Mouse (Mus musculus) frontal cortex, postnatal 25 days (tissue): ENCODE results near the gene Tmem129.
A peak's percentile ranks its signal among the peaks of the same experiment; 100 is the strongest.

Experiments used
- DNase-seq, 2 experiments: peaks; one replicate each; pipeline ENCODE4 v3.0.0; 2022; ENCODE audit warnings: low spot score in 2 of 2

Tmem129 gene

GRCm38 (mm10) chr5:33637606-33638350 lies 20.4 kb downstream of the Tmem129 start:
- DNase-seq = no peak

- no peak for DNase-seq
Observed at GRCm38 (mm10) chr5:33635361-33635760, 22.9 kb downstream of the Tmem129 start.

GRCm38 (mm10) chr5:33632526-33632925 lies 25.7 kb downstream of the Tmem129 start:
- no peak for DNase-seq

- DNase-seq = no peak
Observed at GRCm38 (mm10) chr5:33630615-33631014, 27.6 kb downstream of the Tmem129 start.

- no peak for DNase-seq
Observed at GRCm38 (mm10) chr5:33630061-33630460, 28.2 kb downstream of the Tmem129 start.

GRCm38 (mm10) chr5:33629301-33629987 lies 28.8 kb downstream of the Tmem129 start, which contains the start of the genes Fam53a and Gm9903:
TSS of gene Fam53a (minus strand) at chr5:33629635.
TSS of gene Gm9903 (plus strand) at chr5:33629925.
- peak; percentile 99 to 100 for DNase-seq

- peak; percentile 15 to 25 for DNase-seq
Observed at GRCm38 (mm10) chr5:33628820-33629300, 29.4 kb downstream of the Tmem129 start.

- DNase-seq = no peak
Observed at GRCm38 (mm10) chr5:33627968-33628367, 30.2 kb downstream of the Tmem129 start.

GRCm38 (mm10) chr5:33623766-33624165 lies 34.5 kb downstream of the Tmem129 start:
- no peak for DNase-seq

- DNase-seq = no peak
Observed at GRCm38 (mm10) chr5:33622671-33623070, 35.5 kb downstream of the Tmem129 start.

- DNase-seq = no peak
Observed at GRCm38 (mm10) chr5:33614391-33614790, 43.8 kb downstream of the Tmem129 start.

GRCm38 (mm10) chr5:33611795-33612194 lies 46.4 kb downstream of the Tmem129 start:
- DNase-seq = no peak

- DNase-seq = no peak
Observed at GRCm38 (mm10) chr5:33609226-33609625, 49.0 kb downstream of the Tmem129 start.

- DNase-seq = no peak
Observed at GRCm38 (mm10) chr5:33607434-33607833, 50.8 kb downstream of the Tmem129 start.

- DNase-seq = no peak
Observed at GRCm38 (mm10) chr5:33606631-33607030, 51.6 kb downstream of the Tmem129 start.

- DNase-seq = no peak
Observed at GRCm38 (mm10) chr5:33605314-33605713, 52.9 kb downstream of the Tmem129 start.
